Mouse (Mus musculus): ENCODE data around the gene Epx. TPM values are rescaled to one million over a fixed set of nuclear protein-coding genes. Genes with fewer than 3 reads are reported as not detected.
"Not testable (repeated sequence)": the region's sequence is repeated elsewhere in the genome, so short reads cannot be mapped to it uniquely, and the experiment has no call there.

Gene Epx
- total RNA-seq (2021), result under 1 TPM in 1 of 2 experiments, not detected in 1; 0.41 TPM
- long read RNA-seq, result 0 reads

- no peak for DNase-seq (ENCODE audit: low spot score in 2 of 2)
Observed at GRCm38 (mm10) chr11:87875436-87875835, at the start of gene Epx. Epx (minus strand) TSS chr11:87875536.

GRCm38 (mm10) chr11:87920966-87921365 lies 45.6 kb upstream of the Epx start, which contains the start of gene Olfr464:
Olfr464 (minus strand) TSS chr11:87920967.
- no peak for DNase-seq (ENCODE audit: low spot score in 2 of 2)

DNA sequence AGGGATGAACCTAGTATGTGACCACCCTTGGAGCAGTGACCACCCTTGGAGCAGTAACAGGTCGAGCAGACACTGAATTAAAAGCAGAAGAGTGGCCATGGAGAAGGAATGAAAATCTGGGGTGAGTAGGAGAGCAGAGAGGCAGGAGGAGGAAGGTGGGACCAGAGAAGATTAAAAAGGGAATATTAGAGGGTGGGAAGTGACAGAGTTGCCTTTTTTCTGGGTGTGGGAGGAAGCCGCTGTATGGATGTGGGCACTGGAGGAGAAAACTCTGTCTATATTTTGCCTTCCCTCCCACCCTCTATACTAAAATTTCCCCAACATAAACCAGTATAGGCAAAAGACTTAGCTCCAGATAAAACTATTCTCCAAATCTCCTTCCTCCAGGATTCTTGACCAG lies 45.0 kb upstream of the Epx start:
- DNase-seq (ENCODE audit: low spot score in 2 of 2), result no peak

DNA sequence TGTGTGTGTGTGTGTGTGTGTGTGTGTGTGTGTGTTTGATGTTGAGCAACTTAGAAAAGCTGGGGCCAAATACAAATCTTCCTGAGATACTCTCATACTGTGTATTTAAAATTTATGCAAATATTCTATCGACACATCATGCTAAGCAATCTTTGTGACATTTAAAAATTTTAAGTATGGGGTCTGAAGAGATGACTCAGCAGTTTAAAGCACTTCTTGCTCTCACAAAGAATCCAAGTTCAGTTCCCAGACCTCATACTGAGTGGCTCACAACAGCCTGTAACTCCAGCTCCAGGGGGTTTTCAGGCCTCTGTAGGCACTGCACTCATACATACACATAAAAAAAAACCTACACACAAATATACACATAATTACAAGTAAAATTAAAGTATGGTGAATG lies 40.7 kb upstream of the Epx start:
- no peak for DNase-seq (ENCODE audit: low spot score in 2 of 2)

DNA sequence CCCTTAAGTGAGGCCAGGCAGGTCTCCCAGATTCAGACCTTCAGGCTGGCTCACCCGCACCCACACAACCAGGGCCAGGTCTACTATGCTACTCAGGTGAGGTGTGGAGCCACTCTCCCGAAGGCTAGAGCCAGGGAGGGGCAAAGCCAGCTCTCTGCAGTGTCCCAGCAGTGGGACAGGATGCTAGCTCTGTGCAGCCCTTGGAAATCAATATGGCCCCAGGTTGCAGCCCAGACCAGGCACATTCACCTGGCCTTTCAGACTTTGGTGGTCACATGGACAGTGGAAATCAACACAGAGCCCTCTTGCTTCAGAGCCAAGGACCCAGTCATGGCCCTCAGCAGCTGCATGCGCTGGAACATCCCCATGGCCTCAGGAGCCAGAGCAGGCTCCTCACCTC lies 29.0 kb upstream of the Epx start:
- no peak for DNase-seq (ENCODE audit: low spot score in 2 of 2)

- DNase-seq (ENCODE audit: low spot score in 2 of 2), result no peak
Observed at GRCm38 (mm10) chr11:87897287-87897686, 22.0 kb upstream of the Epx start, which contains the start of gene Olfr463. Olfr463 (minus strand) TSS chr11:87897387.

- DNase-seq (ENCODE audit: low spot score in 2 of 2), result no peak
Observed at GRCm38 (mm10) chr11:87892168-87892567, 16.8 kb upstream of the Epx start, which contains the start of gene Olfr462. Olfr462 (minus strand) TSS chr11:87892268.

- no peak for DNase-seq (ENCODE audit: low spot score in 2 of 2)
Observed at GRCm38 (mm10) chr11:87884856-87885255, 9.5 kb upstream of the Epx start.

DNA sequence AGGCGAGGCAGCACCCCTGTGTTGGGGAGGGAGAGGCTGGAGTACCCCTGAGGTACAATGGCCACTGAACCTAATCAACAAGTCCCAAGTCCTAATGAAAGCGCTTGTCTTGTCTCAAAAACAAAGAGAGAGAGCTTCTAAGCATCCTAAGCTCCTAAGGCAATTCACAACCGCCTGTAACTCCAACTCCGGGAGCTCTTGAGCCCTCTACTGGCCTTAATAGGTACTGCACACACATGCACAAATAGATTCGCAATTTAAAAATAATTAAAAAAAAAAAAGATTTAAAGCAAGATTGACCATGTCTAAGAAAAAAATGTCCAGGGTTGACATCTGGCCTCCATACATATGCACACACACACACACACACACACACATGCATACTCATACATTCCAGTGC lies 8.2 kb upstream of the Epx start:
- no peak for DNase-seq (ENCODE audit: low spot score in 2 of 2)

- DNase-seq (ENCODE audit: low spot score in 2 of 2), result no peak
Observed at GRCm38 (mm10) chr11:87881714-87882113, 6.4 kb upstream of the Epx start.

DNA sequence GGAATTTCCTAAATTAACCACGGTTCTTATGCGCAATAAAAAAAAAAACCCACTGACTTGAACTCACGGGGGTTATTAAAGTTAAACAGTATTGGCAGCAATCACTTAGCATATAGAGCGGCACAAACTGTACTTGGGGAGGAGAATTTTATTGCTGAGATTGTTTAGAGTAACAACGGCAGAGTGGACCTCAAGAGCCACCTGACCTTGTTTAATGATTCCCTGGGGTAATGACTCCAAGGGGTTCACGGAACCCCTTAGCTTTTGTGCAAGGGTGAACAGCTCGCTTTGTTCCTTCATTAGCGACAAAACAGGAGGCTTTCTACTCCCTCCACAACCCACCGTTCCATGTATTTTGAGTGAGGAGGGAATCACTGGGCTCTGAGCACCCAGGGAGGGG lies 4.5 kb upstream of the Epx start:
- DNase-seq (ENCODE audit: low spot score in 2 of 2), result no peak

DNA sequence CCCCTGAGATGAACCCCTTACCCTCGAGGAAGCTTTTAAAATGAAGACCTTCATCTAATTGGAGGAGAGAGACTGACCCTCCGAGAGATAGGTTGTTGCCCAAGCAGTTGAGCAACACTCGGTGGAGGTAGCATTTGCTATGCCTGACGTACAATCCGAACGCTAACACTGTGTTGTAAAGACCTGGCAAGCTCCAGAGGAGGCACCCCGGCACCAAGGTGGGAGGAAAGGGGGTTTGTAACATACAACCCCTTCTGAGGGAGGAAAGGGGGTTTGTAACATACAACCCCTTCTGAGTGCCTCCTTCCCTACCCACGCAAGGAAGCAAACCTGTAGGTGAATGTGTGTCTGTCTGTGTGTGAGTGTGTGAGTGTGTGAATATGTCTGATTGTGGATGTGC lies 3.6 kb downstream of the Epx start:
- DNase-seq (ENCODE audit: low spot score in 2 of 2), result no peak

DNA sequence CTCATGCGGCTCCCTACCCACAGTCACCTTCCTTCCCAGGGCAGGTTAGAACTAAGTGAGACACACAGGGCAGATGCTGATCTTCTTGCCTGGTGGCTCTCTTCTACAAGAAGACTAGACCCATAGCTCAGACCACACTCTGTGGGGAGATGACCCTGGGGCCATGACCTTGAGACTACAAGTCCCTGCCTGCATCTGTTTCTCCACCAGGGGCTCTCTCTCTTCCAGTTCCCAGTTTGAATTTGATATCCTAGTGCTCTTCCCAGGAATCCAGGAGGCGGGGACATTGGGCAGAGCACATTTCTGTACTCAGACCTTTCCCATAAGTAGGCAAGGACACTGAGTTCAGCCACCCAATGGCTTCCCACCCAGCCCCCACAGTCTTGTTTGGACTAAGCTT lies 5.2 kb downstream of the Epx start:
- no peak for DNase-seq (ENCODE audit: low spot score in 2 of 2)

DNA sequence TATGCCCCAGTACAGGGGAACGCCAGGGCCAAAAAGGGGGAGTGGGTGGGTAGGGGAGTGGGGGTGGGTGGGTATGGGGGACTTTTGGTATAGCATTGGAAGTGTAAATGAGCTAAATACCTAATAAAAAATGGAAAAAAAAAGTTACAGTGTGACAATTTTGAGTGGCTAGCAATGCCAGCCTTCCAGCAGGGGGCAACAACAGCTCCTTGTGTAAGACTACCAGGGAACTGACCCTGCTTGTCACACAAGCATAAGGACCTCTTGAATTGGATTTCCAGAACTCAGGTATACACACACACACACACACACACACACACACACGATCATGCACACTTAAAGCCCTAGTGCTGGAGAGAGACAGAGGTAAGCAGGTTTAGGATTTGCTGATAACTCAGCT lies 8.4 kb downstream of the Epx start:
- not testable (repeated sequence) for DNase-seq (ENCODE audit: low spot score in 2 of 2)

GRCm38 (mm10) chr11:87862805-87863204 lies 12.5 kb downstream of the Epx start:
- DNase-seq (ENCODE audit: low spot score in 2 of 2), result no peak

GRCm38 (mm10) chr11:87860426-87860825 lies 14.9 kb downstream of the Epx start:
- no peak for DNase-seq (ENCODE audit: low spot score in 2 of 2)

GRCm38 (mm10) chr11:87859273-87859672 lies 16.1 kb downstream of the Epx start:
- DNase-seq (ENCODE audit: low spot score in 2 of 2), result no peak

GRCm38 (mm10) chr11:87854550-87854949 lies 20.8 kb downstream of the Epx start:
- DNase-seq (ENCODE audit: low spot score in 2 of 2), result no peak

DNA sequence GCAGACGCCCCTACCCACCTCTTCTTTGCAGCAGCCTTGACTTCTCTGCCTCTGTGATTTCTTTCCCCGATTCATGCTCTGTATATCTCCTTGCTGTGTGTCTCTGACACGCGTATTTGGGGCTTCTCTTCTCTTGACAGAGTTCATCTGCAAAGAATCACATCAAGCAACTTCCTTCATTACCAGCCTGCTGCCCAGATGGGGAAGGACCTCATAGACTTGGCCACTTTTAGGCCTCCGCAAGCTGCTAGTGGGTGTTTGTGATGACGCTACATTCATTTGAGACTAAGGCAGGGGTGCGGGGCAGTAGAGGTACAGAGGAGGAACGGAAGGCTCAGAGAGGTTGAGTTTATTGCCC lies 21.8 kb downstream of the Epx start:
- DNase-seq (ENCODE audit: low spot score in 2 of 2), result peak; percentile 11 to 27

DNA sequence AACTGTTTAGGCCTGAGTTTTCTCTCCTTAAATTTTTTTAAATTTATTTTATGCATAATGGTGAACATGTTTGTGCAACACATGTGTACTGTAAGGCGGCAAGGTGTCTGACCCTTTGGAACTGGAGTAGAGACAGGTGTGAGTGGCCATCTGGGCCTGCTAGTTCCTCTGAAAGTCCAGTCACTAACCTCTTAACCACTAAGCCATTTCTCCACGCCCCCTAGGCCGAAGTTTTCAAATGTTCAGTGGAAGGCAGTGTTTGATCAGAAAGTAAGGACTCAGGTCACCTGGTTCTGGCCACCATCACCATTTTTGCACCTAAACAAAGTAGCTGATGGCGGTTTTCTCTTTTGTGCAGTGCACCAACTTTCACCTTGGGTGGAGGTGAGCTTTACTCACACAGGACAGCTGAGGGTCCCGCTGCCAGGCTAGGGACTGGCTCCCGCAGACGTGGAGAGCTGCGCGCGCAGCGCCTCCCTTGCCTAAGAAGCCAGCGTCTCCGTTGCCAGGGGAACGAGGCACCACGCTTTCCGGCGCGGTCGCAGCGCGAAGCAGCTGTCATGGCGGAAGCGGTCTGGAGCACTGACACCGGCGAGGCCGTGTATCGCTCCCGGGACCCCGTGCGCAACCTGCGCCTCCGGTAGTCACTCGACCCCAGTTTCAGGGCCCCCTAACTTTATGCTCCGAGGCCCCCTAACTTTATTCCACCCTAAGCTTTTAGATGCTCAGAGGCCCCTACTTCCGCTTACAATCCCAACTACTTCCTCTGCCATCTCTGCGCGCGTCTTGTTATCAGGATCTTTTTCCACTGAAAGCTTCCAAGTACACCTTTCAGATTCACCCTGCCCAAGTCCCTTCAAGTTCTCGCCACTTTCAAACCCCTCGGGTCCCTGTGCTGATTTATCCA lies 22.4 kb downstream of the Epx start, which contains the start of gene Mks1:
Gene Mks1 (plus strand): TSS at position 526 of the 907 bp plus-strand sequence.
- peak; percentile 86 to 95 for DNase-seq (ENCODE audit: low spot score in 2 of 2)

GRCm38 (mm10) chr11:87847884-87848283 lies 27.5 kb downstream of the Epx start:
- DNase-seq (ENCODE audit: low spot score in 2 of 2), result no peak

GRCm38 (mm10) chr11:87846968-87847600 lies 28.3 kb downstream of the Epx start:
- no peak for DNase-seq (ENCODE audit: low spot score in 2 of 2)

Measured in layer of hippocampus, adult 18-20 months (tissue).